Mouse (Mus musculus) adrenal gland, adult 8-10 months (tissue): Measurements from ENCODE around the gene Bloc1s6. TPM values are rescaled to one million over a fixed set of nuclear protein-coding genes. Genes with fewer than 3 reads are reported as not detected.

Experiments
- DNase-seq: peaks from one replicate; pipeline ENCODE4 v3.0.0; 2022
- total RNA-seq, 4 experiments: library from RNA; stranded (reverse); gene quantifications; 2 replicates each; pipeline ENCODE4 v1.2.4; 2022

Bloc1s6 gene
- total RNA-seq, 4 experiments from 2014 or later: 30.2 to 38.8 (median 32.1) TPM

- peak; percentile 68 for DNase-seq
Measured at GRCm38 (mm10) chr2:122765071-122765793, 26.9 kb downstream of the Bloc1s6 start, which contains the start of gene Sqor. TSS of gene Sqor (plus strand) at chr2:122765237.

DNA sequence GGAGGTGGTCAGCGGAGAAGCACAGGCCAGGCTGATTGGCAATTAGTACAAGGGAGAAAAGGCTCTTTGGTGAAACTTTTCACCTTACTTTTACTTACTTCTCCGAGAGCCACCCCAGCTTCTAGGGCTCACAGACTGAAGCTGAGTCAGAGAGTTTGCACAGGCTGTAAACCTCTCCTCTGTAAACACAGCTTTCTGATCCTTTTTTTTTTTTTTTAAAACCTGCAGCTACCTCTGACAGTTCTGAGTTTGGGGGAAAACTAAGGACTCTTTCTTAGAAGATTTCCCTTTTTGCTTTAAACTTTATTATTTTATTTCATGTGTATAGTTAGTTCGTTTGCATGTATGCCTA is 27.5 kb downstream of the Bloc1s6 start:
- DNase-seq: no peak

DNA sequence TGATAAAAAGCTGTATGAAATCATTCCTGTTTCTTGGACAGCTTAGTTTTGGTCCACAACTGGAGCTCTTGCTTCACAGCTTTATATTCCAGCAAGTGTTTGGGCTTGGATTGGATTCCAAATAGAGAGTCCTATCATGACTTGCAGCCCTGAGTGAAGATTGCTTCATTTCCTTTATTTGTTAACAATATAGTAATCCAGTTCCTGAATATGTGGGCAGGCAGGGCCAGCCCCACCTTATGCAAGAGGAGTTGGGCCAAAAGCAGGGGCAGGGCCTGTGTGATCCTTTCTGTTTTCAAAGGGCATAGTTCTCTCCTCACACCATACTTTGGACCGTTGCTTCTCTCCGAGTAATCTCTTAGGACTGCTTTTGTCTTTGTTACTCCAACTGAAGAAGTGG is 32.7 kb downstream of the Bloc1s6 start:
- DNase-seq: no peak

- no peak for DNase-seq
Measured at GRCm38 (mm10) chr2:122772899-122773298, 34.6 kb downstream of the Bloc1s6 start.

GRCm38 (mm10) chr2:122775491-122775890 is 37.2 kb downstream of the Bloc1s6 start:
- DNase-seq: no peak

GRCm38 (mm10) chr2:122776823-122777222 is 38.5 kb downstream of the Bloc1s6 start:
- no peak for DNase-seq

DNA sequence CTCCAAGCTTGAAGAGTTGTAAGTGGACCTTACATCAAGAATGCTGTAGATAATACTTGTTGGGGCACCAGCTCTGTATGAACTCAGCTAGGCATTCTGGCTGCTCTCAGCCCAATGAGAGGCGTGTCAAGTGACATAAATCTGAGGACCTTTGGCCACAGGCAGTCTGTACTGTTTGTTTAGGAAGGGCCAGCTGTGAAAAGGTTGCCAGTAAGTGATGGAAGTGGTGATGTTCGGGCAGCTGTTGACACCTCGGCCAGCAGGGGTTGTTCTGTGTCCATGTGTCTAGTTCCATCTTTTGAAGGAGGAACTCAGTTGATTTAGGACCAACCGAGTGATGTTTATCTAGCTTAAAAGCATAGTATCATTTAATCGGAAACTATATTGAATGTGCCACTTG is 41.7 kb downstream of the Bloc1s6 start:
- no peak for DNase-seq

DNA sequence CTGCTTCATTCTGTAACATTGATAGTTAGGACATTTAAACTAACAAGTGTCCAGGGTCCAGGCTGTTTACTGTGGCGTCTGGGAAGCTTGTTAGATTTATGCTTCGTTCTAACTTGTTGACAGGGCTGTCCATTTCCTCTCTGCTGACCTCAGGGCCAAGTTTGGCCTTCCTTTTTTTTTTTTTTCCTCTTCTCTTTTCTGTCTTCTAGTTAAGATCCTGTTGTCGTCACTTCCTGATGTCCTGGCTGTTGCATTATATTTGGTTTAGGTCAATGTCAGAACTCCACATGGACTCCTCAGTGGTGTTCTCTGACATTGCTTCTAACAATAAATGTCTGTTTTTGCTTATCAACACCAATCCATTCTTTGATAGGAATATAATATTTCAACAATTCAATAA is 42.1 kb downstream of the Bloc1s6 start:
- DNase-seq: no peak

DNA sequence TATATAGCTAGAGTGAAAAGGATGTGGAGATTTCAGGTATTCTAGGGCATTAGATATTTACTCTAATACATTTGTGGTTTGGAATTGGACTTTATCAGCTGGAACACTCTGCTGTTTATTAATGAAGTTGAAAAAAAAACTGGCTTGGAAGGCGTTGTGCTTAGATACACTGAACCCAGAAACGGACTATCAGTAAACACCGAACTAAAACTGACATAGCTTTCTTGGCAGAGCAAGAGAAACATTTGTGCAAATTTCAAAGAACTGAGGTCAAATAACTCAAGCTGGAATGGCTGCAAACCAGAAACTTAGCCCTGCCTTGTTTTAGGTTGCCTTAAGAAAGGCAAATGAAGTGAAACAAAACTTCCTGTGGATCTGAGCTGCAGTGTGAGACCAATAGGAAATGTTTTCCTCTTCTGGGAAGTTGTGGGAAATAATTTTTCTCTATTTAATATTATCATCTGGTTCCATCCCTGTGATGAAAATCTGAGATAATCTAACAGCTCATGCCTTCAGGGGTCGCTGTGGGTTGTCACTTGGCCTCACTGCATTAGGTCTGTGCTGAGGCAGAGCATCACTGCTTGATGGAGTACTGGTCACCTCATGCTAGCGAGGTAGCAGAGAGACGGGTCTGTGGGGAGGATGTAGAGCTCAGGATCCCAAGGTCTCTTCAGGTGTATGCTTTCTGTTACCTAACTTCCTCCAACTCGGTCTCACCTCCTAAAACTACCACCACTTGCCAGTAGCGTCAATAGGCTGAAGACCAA is 43.5 kb downstream of the Bloc1s6 start:
- DNase-seq: no peak

DNA sequence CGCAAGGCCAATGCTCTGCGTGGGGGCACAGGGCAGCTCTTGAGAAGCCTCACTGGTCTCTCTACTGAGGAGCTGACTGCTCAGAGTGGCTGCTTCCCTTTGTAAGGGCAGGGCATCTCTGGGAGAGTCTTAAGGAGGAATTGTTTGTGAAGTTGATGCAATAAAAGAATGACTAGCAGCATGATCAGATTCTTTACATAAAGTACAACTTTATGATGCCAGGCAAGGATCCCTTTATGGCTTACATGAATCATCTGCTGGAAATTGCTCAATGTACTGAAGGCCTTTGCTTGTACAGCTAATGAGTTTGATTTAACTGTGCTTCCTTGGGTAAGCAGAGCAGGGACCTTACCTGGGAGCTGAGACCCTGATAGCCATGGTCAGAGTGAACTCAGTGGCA is 45.4 kb downstream of the Bloc1s6 start:
- DNase-seq: no peak

- DNase-seq: no peak
Measured at GRCm38 (mm10) chr2:122784701-122785100, 46.4 kb downstream of the Bloc1s6 start.

DNA sequence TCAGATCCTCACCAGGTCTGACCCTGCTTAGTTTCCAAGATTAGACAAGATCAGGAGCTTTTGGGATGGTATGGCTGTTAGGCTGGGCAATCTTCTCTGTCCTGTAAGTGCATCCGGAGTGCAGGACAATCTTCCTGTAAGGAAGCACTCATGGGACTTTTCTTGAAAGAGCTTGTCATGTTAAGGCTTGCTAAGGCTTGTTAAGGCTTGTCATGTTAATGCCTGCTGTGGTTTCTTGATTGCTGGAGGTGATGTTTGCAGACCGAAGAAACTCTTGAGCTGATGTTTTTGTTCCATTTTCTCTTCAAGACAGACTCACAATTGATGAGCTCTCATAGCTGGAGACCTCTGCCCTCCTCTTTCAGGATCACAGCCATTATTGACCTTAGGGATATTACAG is 47.9 kb downstream of the Bloc1s6 start:
- DNase-seq: no peak

GRCm38 (mm10) chr2:122789311-122789710 is 51.0 kb downstream of the Bloc1s6 start:
- DNase-seq: peak; percentile 13

DNA sequence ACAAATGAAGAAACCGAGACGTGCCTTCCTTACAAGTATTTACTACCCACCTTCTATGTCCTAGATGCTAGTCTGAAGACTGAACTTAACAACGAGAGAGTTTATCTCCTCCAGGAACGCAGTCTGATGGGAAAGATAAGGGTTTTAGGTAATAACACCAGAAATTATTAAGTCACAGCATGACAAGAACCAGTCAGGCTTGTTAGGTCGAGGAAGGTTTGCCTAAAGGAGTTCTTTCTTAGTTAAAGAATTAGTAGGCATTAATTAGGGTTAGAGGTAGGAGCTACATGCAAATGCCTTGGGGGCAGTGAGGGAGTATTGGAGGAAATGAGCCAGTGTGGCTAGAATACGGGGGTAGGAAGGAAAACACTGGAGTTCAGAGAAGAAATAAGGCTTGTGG is 51.4 kb downstream of the Bloc1s6 start:
- DNase-seq: no peak

Other genes with a start within 250 kb of the Bloc1s6 start
- gene Gatm, start 127.2 kb upstream of the Bloc1s6 start, total RNA-seq: 10 to 100 TPM in 1 of 4 experiments, 1 to 10 TPM in 3; 5.3 to 10.8 (median 7.5) TPM
- gene AA467197, start 101.5 kb upstream of the Bloc1s6 start, total RNA-seq: 1 to 10 TPM; 1.2 to 5.6 (median 1.9) TPM
- 10 to 100 TPM; 30.6 to 35.3 (median 33.9) TPM for gene Slc30a4, start 35.8 kb upstream of the Bloc1s6 start, total RNA-seq
- 10 to 100 TPM; 77.7 to 98.6 (median 87.0) TPM for gene Sqor, start 26.7 kb downstream of the Bloc1s6 start, total RNA-seq